Mouse (Mus musculus) spleen, embryonic (tissue): ENCODE measurements around the gene Exoc7.

Experiments
- CTCF ChIA-PET: fragments of 350-600 bp; sonication (Branson Sonifier 250); formaldehyde crosslinking; loops from one replicate; lab custom pipeline; 2022; lab: Charles Lee

Exoc7 gene

GRCm38 (mm10) chr11:116318719-116319659 is 12.0 kb upstream of the Exoc7 start:
- CTCF ChIA-PET: interaction anchor here (0.5 to 2.4 kb wide), 5 partner anchors 17 to 127 kb away, joined by 3 to 15 read pairs (median 3); no protein-coding TSS in a partner anchor

GRCm38 (mm10) chr11:116312359-116312758 is 5.3 kb upstream of the Exoc7 start:
- CTCF ChIA-PET: no interaction called here

DNA sequence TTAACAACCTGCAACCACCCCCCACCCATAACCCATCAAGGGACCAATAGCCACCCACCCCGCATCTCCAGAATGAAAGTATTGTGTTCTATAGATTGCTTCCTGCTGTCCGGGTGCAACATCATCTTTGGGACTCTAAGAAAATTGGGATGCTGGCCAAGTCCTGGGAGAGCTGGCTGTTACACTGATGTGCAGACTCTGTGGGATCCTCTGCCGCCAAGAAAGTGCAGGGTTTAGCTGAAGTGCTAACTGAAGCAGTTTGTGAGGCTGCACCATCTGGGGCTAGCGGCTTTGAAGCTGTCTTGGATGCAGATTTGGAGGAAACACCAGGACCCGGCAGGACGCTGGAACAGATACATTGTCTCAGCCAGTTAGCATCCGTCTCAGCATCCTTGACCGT is 4.1 kb upstream of the Exoc7 start:
- CTCF ChIA-PET: no interaction called here

GRCm38 (mm10) chr11:116309601-116310000 is 2.6 kb upstream of the Exoc7 start:
- CTCF ChIA-PET: no interaction called here

DNA sequence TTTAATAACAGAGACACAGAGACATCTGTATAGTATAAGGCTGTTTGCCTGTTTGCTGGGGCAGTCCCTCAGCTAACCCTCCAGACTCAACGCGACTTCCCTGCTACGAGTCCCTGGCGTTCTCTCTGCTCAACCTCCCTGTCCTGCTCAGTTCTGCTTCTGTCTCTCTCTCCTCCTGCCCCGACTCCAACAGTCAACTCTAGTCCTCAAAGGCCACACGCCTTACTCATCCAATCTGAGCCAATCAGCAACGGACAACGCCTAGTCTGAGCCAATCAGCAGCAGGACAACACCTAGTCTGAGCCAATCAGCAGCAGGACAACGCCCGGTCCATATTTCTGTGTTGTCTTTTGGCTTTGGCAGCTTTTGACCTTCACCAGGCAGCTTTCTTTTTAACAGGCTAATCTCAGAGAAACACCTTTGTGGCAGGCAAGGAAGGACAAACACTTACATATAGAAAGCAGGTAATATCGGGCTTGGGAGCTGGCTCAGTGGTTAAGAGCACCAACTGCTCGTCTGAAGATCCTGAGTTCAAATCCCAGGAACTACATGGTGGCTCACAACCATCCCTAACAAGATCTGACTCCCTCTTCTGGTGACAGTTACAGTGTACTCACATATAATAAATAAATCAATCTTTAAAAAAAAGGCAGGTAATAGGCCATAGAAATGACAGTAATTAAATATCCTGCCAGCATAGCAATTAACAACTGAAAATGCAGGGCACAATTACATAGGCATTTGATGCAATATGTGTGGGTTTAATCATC is 914 bp upstream of the Exoc7 start:
- CTCF ChIA-PET: no interaction called here

GRCm38 (mm10) chr11:116306126-116306982 is 679 bp downstream of the Exoc7 start:
- CTCF ChIA-PET: interaction anchor here (1.1 to 1.8 kb wide), 2 partner anchors 12 to 158 kb away, joined by 3 to 4 read pairs; no protein-coding TSS in a partner anchor

GRCm38 (mm10) chr11:116305423-116305822 is 1.6 kb downstream of the Exoc7 start:
- CTCF ChIA-PET: interaction anchor here (1.1 to 1.8 kb wide), 2 partner anchors 11 to 46 kb away, joined by 3 to 4 read pairs; no protein-coding TSS in a partner anchor

GRCm38 (mm10) chr11:116298621-116299020 is 8.4 kb downstream of the Exoc7 start:
- CTCF ChIA-PET: interaction anchor here (0.7 kb wide), 1 partner anchor 673 kb away, joined by 4 read pairs; no protein-coding TSS in a partner anchor

DNA sequence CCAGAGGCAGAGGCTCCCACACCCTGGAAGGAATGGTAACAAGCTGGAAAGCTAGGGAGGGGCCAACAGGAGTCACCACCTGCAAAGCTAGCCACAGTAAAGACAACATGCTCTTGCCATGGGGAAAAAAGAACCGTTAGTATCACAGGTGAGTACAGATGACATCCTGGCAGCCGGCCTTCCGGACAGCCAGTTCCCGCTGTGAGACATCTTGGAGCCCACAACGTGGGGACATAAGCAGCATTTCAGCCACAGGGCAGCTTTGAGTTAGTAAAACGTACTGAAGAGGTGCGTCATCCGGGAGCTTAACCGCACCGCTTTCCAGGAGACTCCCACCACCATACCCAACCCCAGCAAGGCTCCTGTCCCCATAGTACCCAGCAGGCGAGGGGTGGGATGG is 8.8 kb downstream of the Exoc7 start:
- CTCF ChIA-PET: interaction anchor here (0.6 to 0.7 kb wide), 2 partner anchors 89 to 674 kb away, joined by 4 read pairs; no protein-coding TSS in a partner anchor

GRCm38 (mm10) chr11:116297017-116297416 is 10.0 kb downstream of the Exoc7 start:
- CTCF ChIA-PET: no interaction called here

GRCm38 (mm10) chr11:116296191-116296734 is 10.8 kb downstream of the Exoc7 start:
- CTCF ChIA-PET: no interaction called here

- CTCF ChIA-PET: interaction anchor here (0.6 to 1.5 kb wide), 6 partner anchors 11 to 176 kb away, joined by 3 to 7 read pairs (median 3); no protein-coding TSS in a partner anchor
These were observed 12.7 kb downstream of the Exoc7 start for GRCm38 (mm10) chr11:116294319-116294718.

DNA sequence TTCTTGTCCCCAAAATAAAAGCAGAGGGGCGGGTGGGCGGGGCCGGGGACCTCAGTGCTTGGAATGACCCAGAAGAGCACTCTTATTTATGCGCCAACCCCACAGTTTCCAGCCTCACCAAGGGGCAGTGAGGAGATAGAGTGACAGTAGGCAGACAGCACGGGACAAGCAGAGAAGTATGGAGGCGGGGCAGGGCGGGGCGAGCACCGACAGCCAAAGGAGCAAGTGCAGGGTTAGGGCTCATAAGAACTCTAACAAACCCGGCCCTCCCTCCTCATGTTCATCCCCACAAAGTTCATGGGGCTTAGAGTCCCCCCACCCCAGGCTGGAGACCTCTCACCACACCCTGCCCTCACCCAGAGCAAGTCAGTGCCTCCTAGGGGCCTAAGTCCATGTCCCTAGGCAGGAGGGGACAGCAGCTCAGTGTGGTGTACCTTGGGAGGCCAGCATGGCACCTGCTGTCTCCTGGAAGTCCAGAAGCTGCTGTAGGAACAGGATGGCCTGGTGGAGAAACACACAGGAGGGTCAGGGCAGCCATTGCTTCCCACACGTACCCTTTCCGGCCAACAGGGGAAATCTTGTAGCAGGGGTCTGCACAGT is 13.4 kb downstream of the Exoc7 start:
- CTCF ChIA-PET: interaction anchor here (0.6 to 1.5 kb wide), 3 partner anchors 10 to 25 kb away, joined by 3 to 4 read pairs (median 3); no protein-coding TSS in a partner anchor

DNA sequence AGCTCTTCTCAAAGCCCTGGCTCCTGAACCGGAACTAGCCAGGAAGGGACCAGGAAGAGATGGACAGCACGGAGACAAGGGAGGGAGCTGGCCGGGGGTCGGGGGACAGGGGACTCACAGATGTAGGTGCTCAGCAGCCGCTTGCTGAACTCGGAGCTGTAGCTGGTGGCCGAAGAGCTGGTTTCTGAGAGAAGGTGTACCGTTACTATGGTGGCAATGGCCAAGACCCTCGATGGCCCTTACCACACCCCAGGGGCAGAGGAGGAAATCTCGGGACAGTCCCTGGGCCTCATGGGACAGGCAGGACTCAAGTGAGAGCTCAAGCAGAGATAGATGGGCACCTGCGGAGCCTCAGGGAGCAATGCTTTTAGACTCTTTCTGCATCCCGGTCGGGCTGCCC is 14.6 kb downstream of the Exoc7 start:
- CTCF ChIA-PET: no interaction called here

DNA sequence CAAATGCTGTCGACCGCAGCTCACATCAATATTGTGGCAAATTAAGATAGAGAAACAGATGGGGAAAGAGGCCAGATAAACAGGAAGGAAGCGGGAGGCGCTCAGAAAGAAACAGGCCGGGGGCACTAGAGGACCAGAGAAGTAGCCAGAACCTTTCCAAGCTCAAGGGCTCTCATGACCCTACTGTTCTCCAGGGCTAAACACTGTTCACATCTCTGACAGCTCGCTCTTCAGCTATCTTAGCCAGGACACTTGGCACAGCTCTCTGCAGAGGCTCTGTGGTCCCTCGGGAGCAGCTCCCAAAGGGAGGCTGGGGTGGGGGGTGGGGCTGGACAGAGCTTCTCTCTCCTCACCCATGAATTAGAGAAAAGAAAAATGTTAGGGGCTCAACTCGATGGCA is 16.5 kb downstream of the Exoc7 start:
- CTCF ChIA-PET: no interaction called here

DNA sequence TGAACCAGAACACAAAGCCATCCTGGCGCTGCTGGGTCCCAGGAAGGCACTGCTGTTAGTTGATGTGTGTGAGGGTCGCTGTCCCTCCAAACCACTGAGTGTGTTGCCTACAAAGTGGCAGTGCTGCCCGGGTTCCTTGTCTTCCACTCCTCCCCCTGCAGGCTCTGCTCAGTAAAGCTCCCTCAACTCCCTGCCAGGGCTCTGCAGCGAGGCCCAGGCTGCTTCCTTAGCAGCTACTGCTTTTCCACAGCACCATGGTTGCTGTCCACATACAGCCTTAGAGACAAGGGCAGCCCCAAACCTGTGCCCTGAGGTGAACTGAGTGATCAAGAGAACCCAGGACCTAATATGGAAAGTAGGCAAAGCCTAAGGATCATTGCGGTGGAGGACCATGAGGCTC is 19.7 kb downstream of the Exoc7 start:
- CTCF ChIA-PET: no interaction called here

- CTCF ChIA-PET: no interaction called here
These were observed 21.3 kb downstream of the Exoc7 start for GRCm38 (mm10) chr11:116285770-116286191.

DNA sequence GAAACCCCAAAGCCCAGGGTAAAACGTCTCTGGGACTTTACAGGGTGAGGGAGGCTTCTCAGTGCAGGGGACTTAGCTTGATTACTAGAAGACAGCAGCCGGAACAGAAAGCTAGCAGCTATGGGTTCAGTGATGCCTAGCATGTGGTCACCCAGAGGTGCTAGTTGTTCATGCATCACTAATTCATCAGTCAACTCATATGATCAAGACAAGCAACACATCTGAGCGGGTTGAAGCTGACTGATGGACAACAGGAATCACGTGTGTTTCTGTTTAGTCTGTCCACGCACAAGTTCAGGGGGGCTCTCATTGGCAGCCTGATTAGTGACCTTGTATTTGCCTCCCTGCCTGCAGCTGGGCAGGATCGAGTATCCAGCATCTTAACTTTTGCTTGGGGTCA is 23.1 kb downstream of the Exoc7 start:
- CTCF ChIA-PET: interaction anchor here (0.8 kb wide), 1 partner anchor 10 kb away, joined by 3 read pairs; no protein-coding TSS in a partner anchor

GRCm38 (mm10) chr11:116282912-116283521 is 24.0 kb downstream of the Exoc7 start:
- CTCF ChIA-PET: interaction anchor here (0.6 to 0.8 kb wide), 2 partner anchors 11 kb away, joined by 3 read pairs; no protein-coding TSS in a partner anchor
